Mouse (Mus musculus): ENCODE data around the gene Taf6l.

- TF ChIP-seq CTCF (IDR thresholded peaks at IDR 0.05; ENCODE audit: low read depth, low read length) = no peak
- TF ChIP-seq TAL1 (conservative IDR thresholded peaks at IDR 0.05; ENCODE audit: low read depth, low read length) = no peak
Measured at GRCm38 (mm10) chr19:8798947-8799315, 12.7 kb upstream of the Taf6l start.

Data from G1E (cell line).